ENCODE assay signal across 14 mouse cellular contexts in the genomic region with DNA sequence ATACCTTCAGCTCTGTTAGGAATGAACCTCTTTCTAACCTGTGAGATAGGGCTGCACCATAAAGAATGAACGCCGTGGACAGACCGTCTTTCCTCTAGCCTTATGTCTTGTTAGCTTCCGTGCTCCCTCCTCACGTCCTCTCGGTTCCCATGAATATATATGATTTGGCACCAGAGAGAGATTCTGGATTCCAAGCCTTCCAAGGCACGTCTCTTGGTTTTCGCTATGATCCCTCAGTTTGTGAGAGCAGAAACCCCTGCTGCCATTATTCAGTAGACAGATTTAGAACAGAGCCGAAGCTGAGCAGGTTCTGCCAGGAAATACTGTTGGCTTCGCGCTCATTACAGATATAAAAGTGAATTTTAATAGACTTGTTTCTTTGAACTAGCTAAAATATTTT.
DNase-seq lines count a peak whose midpoint lies in the region; ATAC-seq lines count a peak whose summit lies in the region.
"Had no signal": no experiment of that assay in that cellular context is flagged by ENCODE, and none has a peak within 500 bp of the region (broad histone marks: within the 10 kb centered on the region; RNA-seq: fewer than 3 reads in every experiment).

No protein-coding gene starts in this region.

- DNase-seq in embryonic facial prominence, embryonic 14.5 days (ENCODE audit: low spot score) = peak; percentile 16
- DNase-seq in embryonic facial prominence, embryonic 10.5 days (ENCODE audit: low spot score) = no peak
- no peak for DNase-seq in hindbrain, embryonic 11.5 days (ENCODE audit: low spot score)
- DNase-seq in midbrain, embryonic 10.5 days (ENCODE audit: low spot score) = no peak
- no peak for DNase-seq in spleen, adult 12 weeks (ENCODE audit: low spot score)
- DNase-seq: kidney, postnatal 25 days; lung, postnatal 10 days; right cerebral cortex, postnatal 25 days had no signal

- no peaks in the 10 kb centered on the region for H3K36me3 ChIP-seq in embryonic facial prominence, embryonic 14.5 days (ENCODE audit: control insufficient read depth, insufficient read depth, low read length)
- no peaks in the 10 kb centered on the region for H3K36me3 ChIP-seq in embryonic facial prominence, embryonic 10.5 days (replicated peaks)
- H3K36me3 ChIP-seq in hindbrain, embryonic 15.5 days = no peaks in the 10 kb centered on the region
- H3K36me3 ChIP-seq in hindbrain, embryonic 11.5 days (ENCODE audit: control insufficient read depth, insufficient read depth, low read length) = no peaks in the 10 kb centered on the region
- H3K36me3 ChIP-seq in midbrain, embryonic 16.5 days (ENCODE audit: control insufficient read depth, insufficient read depth, low read length) = no peaks in the 10 kb centered on the region
- H3K36me3 ChIP-seq in midbrain, embryonic 10.5 days = no peaks in the 10 kb centered on the region
- H3K36me3 ChIP-seq: G1E; liver, embryonic 12.5 days had no signal

- no peak overlapping the region for H3K4me2 ChIP-seq in embryonic facial prominence, embryonic 14.5 days (ENCODE audit: low read depth, low read length)
- 0 out of 2 replicates have a peak overlapping the region, but pooled peaks have one; percentile 10 for H3K4me2 ChIP-seq in hindbrain, embryonic 15.5 days
- H3K4me2 ChIP-seq in hindbrain, embryonic 11.5 days (replicated peaks; ENCODE audit: low read depth, low read length) = no peak overlapping the region
- H3K4me2 ChIP-seq in midbrain, embryonic 16.5 days (ENCODE audit: low read length) = peak overlapping the region; percentile 27
- H3K4me2 ChIP-seq: heart, embryonic 11.5 days; liver, embryonic 12.5 days had no signal

- H3K27ac ChIP-seq in embryonic facial prominence, embryonic 14.5 days (replicated peaks; ENCODE audit: low read depth, low read length) = no peak overlapping the region
- H3K27ac ChIP-seq in embryonic facial prominence, embryonic 10.5 days (replicated peaks) = no peak overlapping the region
- H3K27ac ChIP-seq in hindbrain, embryonic 15.5 days (replicated peaks) = 0 out of 2 replicates have a peak overlapping the region, but pooled peaks have one; percentile 1
- H3K27ac ChIP-seq in hindbrain, embryonic 11.5 days (ENCODE audit: low read depth, low read length) = no peak overlapping the region
- no peak overlapping the region for H3K27ac ChIP-seq in midbrain, embryonic 16.5 days (ENCODE audit: low read length)
- no peak overlapping the region for H3K27ac ChIP-seq in midbrain, embryonic 10.5 days (replicated peaks)
- H3K27ac ChIP-seq: liver, embryonic 12.5 days had no signal

- ATAC-seq in embryonic facial prominence, embryonic 14.5 days (ENCODE audit: low read depth) = no peak
- ATAC-seq in hindbrain, embryonic 15.5 days (ENCODE audit: low FRiP score, low read depth) = no peak
- no peak for ATAC-seq in hindbrain, embryonic 11.5 days (ENCODE audit: low FRiP score)
- no peak for ATAC-seq in midbrain, embryonic 16.5 days
- ATAC-seq: intestine, embryonic 16.5 days; liver, embryonic 12.5 days had no signal

- no peak overlapping the region for H3K4me3 ChIP-seq in embryonic facial prominence, embryonic 14.5 days (ENCODE audit: low read depth, low read length)
- no peak overlapping the region for H3K4me3 ChIP-seq in embryonic facial prominence, embryonic 10.5 days
- H3K4me3 ChIP-seq in hindbrain, embryonic 15.5 days = no peak overlapping the region
- H3K4me3 ChIP-seq in hindbrain, embryonic 11.5 days (ENCODE audit: low read depth, low read length) = no peak overlapping the region
- H3K4me3 ChIP-seq in midbrain, embryonic 16.5 days (ENCODE audit: low read depth, low read length) = no peak overlapping the region; the same call in 1 of the 2 replicates
- H3K4me3 ChIP-seq in midbrain, embryonic 10.5 days = no peak overlapping the region
- H3K4me3 ChIP-seq: liver, embryonic 12.5 days had no signal

- 74% methylated on average over 11 of the region's 11 CpGs for WGBS in embryonic facial prominence, embryonic 14.5 days
- 83% methylated on average over 11 of the region's 11 CpGs for WGBS in embryonic facial prominence, embryonic 10.5 days
- WGBS in hindbrain, embryonic 15.5 days = 51% methylated on average over 11 of the region's 11 CpGs
- 81% methylated on average over 11 of the region's 11 CpGs for WGBS in hindbrain, embryonic 11.5 days
- WGBS in midbrain, embryonic 16.5 days = 52% methylated on average over 11 of the region's 11 CpGs
- WGBS in midbrain, embryonic 10.5 days = 82% methylated on average over 11 of the region's 11 CpGs

- H3K27me3 ChIP-seq in embryonic facial prominence, embryonic 14.5 days (replicated peaks; ENCODE audit: control insufficient read depth, insufficient read depth, low read length) = no peaks in the 10 kb centered on the region
- H3K27me3 ChIP-seq in embryonic facial prominence, embryonic 10.5 days (replicated peaks; ENCODE audit: low read depth, poor library complexity, severe bottlenecking) = no peaks in the 10 kb centered on the region
- no peaks in the 10 kb centered on the region for H3K27me3 ChIP-seq in hindbrain, embryonic 15.5 days
- no peaks in the 10 kb centered on the region for H3K27me3 ChIP-seq in hindbrain, embryonic 11.5 days (ENCODE audit: control insufficient read depth, insufficient read depth, low read length)
- no peaks in the 10 kb centered on the region for H3K27me3 ChIP-seq in midbrain, embryonic 16.5 days (ENCODE audit: control insufficient read depth, insufficient read depth, low read depth, low read length)
- H3K27me3 ChIP-seq in midbrain, embryonic 10.5 days (ENCODE audit: low read depth, poor library complexity, severe bottlenecking) = no peaks in the 10 kb centered on the region
- H3K27me3 ChIP-seq: liver, embryonic 12.5 days had no signal

- H3K9me3 ChIP-seq in embryonic facial prominence, embryonic 14.5 days (ENCODE audit: control insufficient read depth, low read length) = no peaks in the 10 kb centered on the region
- no peaks in the 10 kb centered on the region for H3K9me3 ChIP-seq in embryonic facial prominence, embryonic 10.5 days
- no peaks in the 10 kb centered on the region for H3K9me3 ChIP-seq in hindbrain, embryonic 15.5 days
- no peaks in the 10 kb centered on the region for H3K9me3 ChIP-seq in hindbrain, embryonic 11.5 days (ENCODE audit: control insufficient read depth, low read length)
- no peaks in the 10 kb centered on the region for H3K9me3 ChIP-seq in midbrain, embryonic 16.5 days (replicated peaks; ENCODE audit: control insufficient read depth, low read length, poor library complexity, severe bottlenecking)
- H3K9me3 ChIP-seq in midbrain, embryonic 10.5 days (replicated peaks) = no peaks in the 10 kb centered on the region
- H3K9me3 ChIP-seq: liver, embryonic 12.5 days had no signal

- no peaks in the 10 kb centered on the region for H3K4me1 ChIP-seq in embryonic facial prominence, embryonic 14.5 days (ENCODE audit: control insufficient read depth, insufficient read depth, low read length)
- H3K4me1 ChIP-seq in embryonic facial prominence, embryonic 10.5 days = no peaks in the 10 kb centered on the region
- H3K4me1 ChIP-seq in hindbrain, embryonic 15.5 days (replicated peaks) = 0 out of 2 replicates have a peak, but pooled peaks cover 3% of the 10 kb centered on the region
- H3K4me1 ChIP-seq in hindbrain, embryonic 11.5 days (replicated peaks; ENCODE audit: control insufficient read depth, insufficient read depth, low read length) = no peaks in the 10 kb centered on the region
- H3K4me1 ChIP-seq in midbrain, embryonic 16.5 days (ENCODE audit: control insufficient read depth, insufficient read depth, low read length) = no peaks in the 10 kb centered on the region
- H3K4me1 ChIP-seq in midbrain, embryonic 10.5 days = no peaks in the 10 kb centered on the region
- H3K4me1 ChIP-seq: liver, embryonic 12.5 days had no signal

- H3K9ac ChIP-seq in embryonic facial prominence, embryonic 14.5 days (ENCODE audit: low read depth, low read length) = no peak overlapping the region
- H3K9ac ChIP-seq in hindbrain, embryonic 15.5 days = no peak overlapping the region
- H3K9ac ChIP-seq in hindbrain, embryonic 11.5 days (ENCODE audit: low read depth, low read length) = no peak overlapping the region
- H3K9ac ChIP-seq in midbrain, embryonic 16.5 days (ENCODE audit: low read depth, low read length) = no peak overlapping the region
- H3K9ac ChIP-seq: liver, embryonic 12.5 days had no signal

Comparison
In these comparisons a context has a peak if more than half of its experiments do, and no peak if none do; other contexts are left out.
1. H3K4me2 ChIP-seq: peak in hindbrain, embryonic 15.5 days (single experiment) and midbrain, embryonic 16.5 days (single experiment); none in embryonic facial prominence, embryonic 14.5 days (single experiment) and hindbrain, embryonic 11.5 days (single experiment).